Mouse (Mus musculus) v-Abl transformed pro-B cells (cell line): ENCODE results near the gene Bola2.
"Not testable (repeated sequence)": the region's sequence is repeated elsewhere in the genome, so short reads cannot be mapped to it uniquely, and the experiment has no call there.

Experiments
- in situ Hi-C, 2 experiments: fragments of 400-800 bp; cut with MboI; formaldehyde crosslinking; loops; one replicate each; pipeline ENCODE4 v1.15.1; 2025; ENCODE audit not compliant: unreplicated experiment in 2 of 2

The Bola2 gene

GRCm38 (mm10) chr7:126703757-126704077, 8.5 kb downstream of the Bola2 start:
- in situ Hi-C loops, result loop anchor here (5.0 kb wide), 2 partner anchors 59 to 74 kb away; partner anchors contain the start of gene Ypel3 (in 1 of the 2)

GRCm38 (mm10) chr7:126704121-126704980, 9.2 kb downstream of the Bola2 start:
- in situ Hi-C loops, result loop anchor here (5.0 kb wide), 2 partner anchors 58 to 73 kb away; partner anchors contain the start of gene Ypel3 (in 1 of the 2)

GRCm38 (mm10) chr7:126707442-126708174, 12.4 kb downstream of the Bola2 start, which contains the start of gene Coro1a:
Gene Coro1a (minus strand): TSS chr7:126707787.
- in situ Hi-C loops, result loop anchor here in 1 of 2 experiments (5.0 kb wide), 1 partner anchor 45 kb away; no protein-coding TSS in a partner anchor

- in situ Hi-C loops, result loop anchor here in 1 of 2 experiments (5.0 kb wide), 1 partner anchor 44 kb away; no protein-coding TSS in a partner anchor
These were observed 13.2 kb downstream of the Bola2 start for GRCm38 (mm10) chr7:126708175-126708952.

GRCm38 (mm10) chr7:126710266-126710665, 15.1 kb downstream of the Bola2 start:
- in situ Hi-C loops, result no loop called here

- in situ Hi-C loops, result no loop called here
These were observed 16.7 kb downstream of the Bola2 start for GRCm38 (mm10) chr7:126711910-126712309.

GRCm38 (mm10) chr7:126715679-126716078, 20.5 kb downstream of the Bola2 start:
- in situ Hi-C loops, result no loop called here

- in situ Hi-C loops, result no loop called here
These were observed 22.4 kb downstream of the Bola2 start for GRCm38 (mm10) chr7:126717566-126717965.

GRCm38 (mm10) chr7:126718787-126719337, 23.7 kb downstream of the Bola2 start:
- in situ Hi-C loops, result no loop called here

GRCm38 (mm10) chr7:126721635-126722034, 26.4 kb downstream of the Bola2 start:
- in situ Hi-C loops, result no loop called here

- in situ Hi-C loops, result no loop called here
These were observed 29.9 kb downstream of the Bola2 start for GRCm38 (mm10) chr7:126725077-126725476.

- in situ Hi-C loops, result no loop called here
These were observed 30.5 kb downstream of the Bola2 start for GRCm38 (mm10) chr7:126725667-126726066.

GRCm38 (mm10) chr7:126730256-126730789, 35.1 kb downstream of the Bola2 start:
- in situ Hi-C loops, result not testable (repeated sequence)

GRCm38 (mm10) chr7:126736122-126736521, 40.9 kb downstream of the Bola2 start:
- in situ Hi-C loops, result no loop called here

GRCm38 (mm10) chr7:126739551-126739950, 44.4 kb downstream of the Bola2 start:
- in situ Hi-C loops, result no loop called here

GRCm38 (mm10) chr7:126740132-126740735, 45.0 kb downstream of the Bola2 start:
- in situ Hi-C loops, result no loop called here

- in situ Hi-C loops, result no loop called here
These were observed 45.8 kb downstream of the Bola2 start for GRCm38 (mm10) chr7:126740977-126741376.

GRCm38 (mm10) chr7:126741452-126741851, 46.3 kb downstream of the Bola2 start:
- in situ Hi-C loops, result no loop called here

- in situ Hi-C loops, result no loop called here
These were observed 46.8 kb downstream of the Bola2 start for GRCm38 (mm10) chr7:126741964-126742482.
